Mouse (Mus musculus): ENCODE measurements around the gene Rpl18.

Gene Rpl18

DNA sequence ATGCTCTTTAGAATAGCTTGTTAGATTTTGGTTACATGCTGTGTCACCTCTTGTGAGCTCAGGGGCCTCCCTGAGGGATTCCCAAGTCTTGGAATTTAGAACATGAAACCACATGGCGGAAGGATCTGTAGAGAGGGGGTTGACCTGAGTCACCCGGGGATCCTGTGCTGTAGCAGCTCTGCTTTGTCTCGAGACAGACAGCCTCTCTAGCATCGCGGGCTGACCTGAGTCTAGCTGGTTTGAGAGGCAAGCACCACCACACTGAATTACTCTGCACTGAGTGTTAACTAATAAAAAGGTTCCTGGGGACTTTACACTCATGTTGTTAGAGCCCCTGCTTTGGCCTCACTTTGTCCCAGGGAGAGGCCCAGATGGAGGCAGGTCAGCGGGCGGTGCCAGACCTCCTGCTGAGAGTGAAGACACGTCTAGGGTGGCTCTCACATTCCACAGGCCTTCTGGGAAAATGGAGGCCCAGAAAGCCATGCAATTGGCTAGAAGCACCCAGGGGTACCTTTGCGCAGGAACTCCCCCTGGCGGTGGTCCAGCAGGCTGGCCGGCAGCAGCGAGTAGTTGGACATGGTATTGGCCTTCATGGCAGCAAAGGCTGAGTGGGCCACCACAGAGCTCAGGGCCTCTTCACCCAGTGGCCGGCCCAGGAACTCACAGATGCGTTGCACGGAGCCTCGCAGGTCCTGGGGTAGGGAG lies 15.6 kb downstream of the Rpl18 start:
- peak; percentile 87 for DNase-seq (ENCODE audit: low read depth, low spot score)

DNA sequence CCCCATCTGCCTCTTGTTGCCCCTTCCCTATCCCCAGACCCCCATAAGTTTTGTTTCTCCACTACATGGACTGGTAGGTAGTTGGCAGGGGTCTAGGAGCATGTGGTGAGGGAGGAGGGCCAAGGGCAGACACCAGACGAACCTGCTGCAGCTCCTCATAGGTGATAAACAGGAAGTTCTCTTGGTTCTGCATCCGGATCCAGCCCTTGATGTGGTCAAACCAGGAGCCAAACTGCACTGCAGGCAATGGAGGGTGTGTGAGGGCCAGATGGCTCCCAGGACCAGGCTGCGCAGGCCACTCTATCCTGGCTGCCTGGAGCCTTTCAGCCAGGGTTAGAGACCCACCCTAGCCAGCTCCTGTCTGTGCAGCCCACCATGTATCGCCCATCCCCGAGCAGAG lies 18.2 kb downstream of the Rpl18 start:
- DNase-seq (ENCODE audit: low read depth, low spot score), result no peak

DNA sequence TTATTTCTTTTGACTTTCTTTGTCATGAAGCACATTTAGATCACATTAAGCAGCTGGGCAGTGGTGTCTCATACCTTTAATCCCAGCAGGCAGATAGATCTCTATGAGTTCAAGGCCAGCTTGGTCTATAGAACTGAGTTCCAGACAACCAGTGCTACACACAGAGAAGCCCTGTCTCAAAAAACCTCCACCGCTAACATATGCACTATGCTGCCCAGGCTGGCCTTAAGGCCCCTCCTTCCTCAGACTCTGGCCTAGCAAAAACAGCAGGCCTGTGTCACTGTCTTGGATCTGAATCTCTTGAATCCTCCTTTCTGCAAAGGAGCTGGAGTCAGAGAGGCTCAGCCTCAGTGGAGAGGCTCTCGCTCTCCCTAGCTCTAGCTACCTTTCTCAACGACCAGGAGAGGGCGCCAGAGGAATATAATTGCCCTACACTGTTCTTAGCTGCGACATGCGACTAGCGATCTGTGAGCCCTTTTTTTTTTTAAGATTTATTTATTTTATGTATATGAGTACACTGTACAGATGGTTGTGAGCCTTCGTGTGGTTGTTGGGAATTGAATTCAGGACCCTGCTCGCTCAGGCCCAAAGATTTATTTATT lies 24.0 kb downstream of the Rpl18 start:
- peak; percentile 76 for DNase-seq (ENCODE audit: low read depth, low spot score)

DNA sequence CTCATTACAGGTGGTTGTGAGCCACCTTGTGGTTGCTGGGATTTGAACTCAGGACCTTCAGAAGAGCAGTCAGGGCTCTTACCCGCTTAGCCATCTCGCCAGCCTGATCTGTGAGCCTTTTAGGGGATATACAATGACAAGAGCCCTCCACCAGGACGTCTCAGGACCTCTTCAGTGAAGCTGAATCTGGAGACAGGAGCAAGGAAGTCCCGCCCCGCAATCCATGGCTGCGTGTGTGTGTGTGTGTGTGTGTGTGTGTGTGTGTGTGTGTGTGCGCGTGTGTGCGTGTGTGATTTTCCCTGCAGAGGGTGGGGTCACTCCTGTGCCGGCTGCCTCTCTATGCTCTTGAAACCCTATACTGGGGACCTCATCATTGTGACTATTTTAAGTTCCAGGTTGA lies 24.6 kb downstream of the Rpl18 start:
- DNase-seq (ENCODE audit: low read depth, low spot score), result peak; percentile 52

DNA sequence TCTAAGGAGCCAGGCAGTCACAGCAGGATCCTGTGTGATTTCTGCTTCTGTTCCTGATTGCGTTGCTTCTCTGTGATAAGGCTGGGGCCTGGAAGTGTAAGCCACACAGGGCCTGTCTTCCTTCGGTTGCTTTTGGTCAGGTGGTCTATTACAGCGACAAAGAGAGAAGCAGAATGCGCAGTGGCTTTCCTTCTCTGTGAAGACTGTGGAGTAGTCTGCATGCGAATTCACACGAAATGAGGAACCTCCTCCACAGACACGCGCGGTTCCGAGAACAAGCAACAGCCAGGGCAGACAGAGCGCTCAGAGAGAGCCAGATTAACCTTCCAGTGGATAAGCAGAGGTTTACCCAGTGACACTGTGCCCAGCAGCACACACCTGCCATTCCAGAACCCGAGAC lies 26.1 kb downstream of the Rpl18 start:
- no peak for DNase-seq (ENCODE audit: low read depth, low spot score)

DNA sequence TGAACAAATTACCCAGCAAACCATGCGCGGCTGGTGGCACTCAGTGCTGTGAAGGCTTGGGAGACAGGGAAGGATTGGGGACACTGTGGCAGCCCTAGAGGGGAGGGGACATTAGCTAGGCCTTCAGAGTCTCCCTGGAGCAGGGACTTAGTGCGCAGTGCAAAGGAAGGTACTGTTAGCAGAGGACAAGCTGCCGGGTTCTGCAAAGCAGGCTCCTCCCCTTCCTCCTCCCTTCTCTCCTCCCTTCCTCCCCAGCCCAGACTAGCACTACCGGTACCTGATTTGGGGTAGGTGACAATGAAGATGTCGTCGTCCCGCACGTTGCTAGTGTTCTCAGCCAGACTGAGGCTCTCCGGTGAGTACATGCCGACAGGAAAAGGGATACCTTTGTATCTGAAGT lies 26.5 kb downstream of the Rpl18 start:
- DNase-seq (ENCODE audit: low read depth, low spot score), result no peak

DNA sequence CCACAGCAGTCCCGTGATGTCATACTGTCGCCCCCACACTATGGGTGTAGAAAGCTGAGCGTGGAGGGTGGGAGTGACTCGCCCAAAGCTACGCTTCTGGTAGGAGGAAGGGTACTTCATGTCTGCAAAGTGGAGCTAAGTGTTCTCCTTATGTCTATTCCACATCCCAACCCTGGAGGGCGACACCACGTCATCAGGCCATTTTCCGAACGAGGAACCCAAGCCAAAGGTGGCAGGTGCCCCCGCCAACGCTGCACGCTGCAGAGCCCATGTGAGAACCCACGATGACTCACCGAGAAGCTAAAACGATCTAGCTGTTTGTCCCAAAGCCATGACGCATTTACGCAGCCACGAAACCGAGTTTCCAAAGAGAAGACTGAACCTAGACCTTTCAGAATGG lies 27.1 kb downstream of the Rpl18 start:
- DNase-seq (ENCODE audit: low read depth, low spot score), result peak; percentile 60

DNA sequence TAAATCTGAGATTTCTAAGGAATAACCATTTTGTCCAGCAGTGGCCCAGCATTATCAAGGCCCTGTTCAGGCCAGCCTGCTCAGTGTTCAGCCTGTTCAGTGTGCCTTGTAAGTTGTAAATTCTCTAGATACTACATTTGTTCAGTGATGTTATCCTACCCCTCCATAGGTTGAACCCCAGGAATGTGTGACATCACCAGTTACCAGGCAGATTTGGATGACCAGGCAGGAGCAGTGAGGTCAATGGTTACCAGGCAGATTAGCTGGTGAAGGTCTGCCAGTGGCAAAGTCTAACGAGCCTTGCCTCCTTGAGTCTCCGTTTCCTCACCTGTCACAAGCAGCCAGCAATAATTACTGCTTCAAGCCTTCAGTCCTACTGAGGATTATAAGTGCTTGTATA lies 29.1 kb downstream of the Rpl18 start:
- peak; percentile 70 for DNase-seq (ENCODE audit: low read depth, low spot score)

DNA sequence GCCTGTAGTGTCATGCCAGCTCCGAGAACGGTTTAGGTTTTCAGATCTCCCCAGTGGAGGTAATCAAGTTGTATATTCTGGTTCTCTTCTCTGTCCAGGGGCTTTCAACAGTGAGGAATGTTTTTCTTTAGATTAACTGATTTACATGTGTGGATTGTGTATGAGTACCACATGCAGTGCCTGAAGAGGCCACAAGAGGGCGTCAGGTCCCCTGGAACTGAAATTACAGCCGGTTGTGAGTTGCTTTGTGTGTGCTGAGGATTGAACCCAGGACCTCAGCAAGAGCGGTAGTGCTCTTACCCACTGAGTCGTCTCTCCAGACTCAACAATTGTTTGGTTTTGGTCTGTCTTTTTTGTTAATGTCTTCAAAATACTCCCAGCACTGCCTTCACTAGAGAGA lies 31.3 kb downstream of the Rpl18 start:
- peak; percentile 64 for DNase-seq (ENCODE audit: low read depth, low spot score)

DNA sequence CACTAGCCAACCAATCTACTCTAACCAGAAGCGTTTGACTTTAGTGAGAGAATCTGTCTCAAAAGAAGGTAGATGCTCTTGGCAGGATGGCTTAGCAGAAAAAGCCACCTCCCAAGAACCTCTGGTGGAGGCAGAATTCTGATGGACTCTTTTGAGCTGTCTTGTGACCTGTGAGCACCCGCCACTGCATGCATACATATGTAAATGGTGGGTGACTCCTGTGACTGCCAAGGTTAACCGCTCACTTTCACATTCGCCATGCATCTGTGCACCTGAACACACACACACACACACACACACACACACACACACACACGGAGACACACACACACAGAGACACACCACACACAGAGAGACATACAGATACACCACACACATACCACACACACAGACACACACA lies 32.2 kb downstream of the Rpl18 start:
- DNase-seq (ENCODE audit: low read depth, low spot score), result no peak

DNA sequence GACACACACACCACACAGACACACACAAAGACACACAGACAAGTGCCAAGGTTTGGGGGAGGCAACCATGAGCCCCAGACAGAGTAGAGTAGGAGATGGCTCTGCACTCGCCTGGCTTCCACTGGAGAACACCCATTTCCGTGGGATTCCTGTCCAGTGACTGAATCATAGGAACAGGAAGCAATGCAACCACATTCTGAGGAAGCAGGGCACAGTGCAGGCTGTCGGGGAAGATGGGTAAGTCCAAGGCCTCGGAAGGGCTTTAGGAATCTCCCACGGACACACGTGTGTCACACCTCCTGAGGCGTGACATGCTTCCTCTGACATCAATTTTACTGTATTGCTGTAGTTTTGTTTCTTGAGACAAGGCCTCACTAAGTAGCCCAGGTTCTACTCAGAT lies 32.9 kb downstream of the Rpl18 start:
- DNase-seq (ENCODE audit: low read depth, low spot score), result no peak

DNA sequence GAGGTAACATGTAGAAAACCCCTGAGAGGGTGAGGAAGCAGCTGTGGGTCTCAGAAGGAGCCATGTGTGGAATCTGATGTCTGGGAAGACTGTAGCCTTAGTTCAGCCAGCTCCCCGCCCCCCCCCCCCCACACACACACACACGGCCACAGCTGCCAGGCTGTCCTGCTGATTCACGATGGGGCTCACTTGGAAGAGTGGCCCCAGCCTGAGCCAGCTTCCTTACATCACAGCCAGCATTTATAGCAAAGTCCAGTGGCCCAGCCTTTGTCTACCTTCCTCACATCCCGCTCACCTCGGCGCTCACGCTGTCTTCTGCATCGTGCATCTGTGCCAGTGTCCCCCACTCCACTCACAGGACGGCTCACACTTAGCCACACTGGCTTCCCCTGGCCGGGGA lies 34.1 kb downstream of the Rpl18 start:
- DNase-seq (ENCODE audit: low read depth, low spot score), result no peak

DNA sequence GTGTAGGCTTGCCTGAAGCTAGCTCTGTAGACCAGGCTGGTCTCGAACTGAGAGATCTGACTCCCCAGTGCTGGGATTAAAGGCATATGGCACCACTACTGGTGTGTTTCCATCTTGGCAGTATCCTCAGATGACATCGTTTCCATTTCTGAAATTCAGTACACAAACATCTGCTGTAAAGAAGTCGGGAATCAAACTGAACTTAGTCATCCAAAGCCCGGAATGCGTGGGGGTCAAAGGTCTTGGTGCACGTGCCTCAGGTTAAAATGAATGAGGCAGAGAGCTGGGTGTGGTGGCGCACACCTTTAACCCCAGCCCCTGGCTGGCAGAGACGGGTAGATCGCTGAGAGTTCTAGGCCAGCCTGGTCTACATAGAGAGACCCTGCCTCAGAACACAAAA lies 34.9 kb downstream of the Rpl18 start:
- no peak for DNase-seq (ENCODE audit: low read depth, low spot score)

DNA sequence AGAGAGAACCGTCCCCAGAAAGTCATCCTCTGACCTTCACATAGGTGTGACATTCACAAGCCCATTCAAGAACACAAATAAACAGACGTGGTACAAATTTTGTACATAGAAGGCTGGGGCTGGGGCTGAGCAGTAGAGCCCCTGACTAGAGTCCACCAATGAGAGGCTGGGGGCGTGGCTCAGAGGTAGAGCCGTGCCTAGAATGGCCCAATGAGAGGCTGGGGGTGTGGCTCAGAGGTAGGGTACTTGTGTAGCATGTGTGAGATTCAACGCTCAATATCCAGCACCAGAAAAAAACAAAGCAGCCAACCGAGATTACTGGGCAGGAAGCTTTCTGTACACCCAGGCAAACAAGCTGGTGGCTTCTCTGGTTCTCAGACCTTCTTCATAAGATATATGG lies 40.4 kb downstream of the Rpl18 start:
- DNase-seq (ENCODE audit: low read depth, low spot score), result peak; percentile 87

DNA sequence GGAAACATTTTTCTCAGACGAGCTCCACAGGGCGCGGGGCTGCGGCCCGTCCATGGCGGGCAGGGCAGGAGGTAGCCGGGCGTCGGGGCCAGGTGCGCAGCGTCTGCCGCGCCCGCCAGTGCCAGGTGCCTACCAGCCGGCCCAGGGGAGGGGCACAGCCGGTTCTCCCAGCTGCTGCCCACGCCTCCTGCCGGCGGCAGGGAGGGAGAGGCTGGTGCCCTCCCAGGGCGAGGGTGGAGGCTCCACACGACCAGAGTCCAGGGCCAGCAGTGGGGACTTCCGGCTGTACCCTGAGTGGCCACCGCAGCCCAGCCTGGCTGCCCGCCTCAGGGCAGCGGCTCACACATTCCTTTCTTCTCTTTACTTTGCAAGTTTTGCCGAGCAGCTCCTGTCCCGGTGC lies 44.1 kb downstream of the Rpl18 start:
- DNase-seq (ENCODE audit: low read depth, low spot score), result no peak

DNA sequence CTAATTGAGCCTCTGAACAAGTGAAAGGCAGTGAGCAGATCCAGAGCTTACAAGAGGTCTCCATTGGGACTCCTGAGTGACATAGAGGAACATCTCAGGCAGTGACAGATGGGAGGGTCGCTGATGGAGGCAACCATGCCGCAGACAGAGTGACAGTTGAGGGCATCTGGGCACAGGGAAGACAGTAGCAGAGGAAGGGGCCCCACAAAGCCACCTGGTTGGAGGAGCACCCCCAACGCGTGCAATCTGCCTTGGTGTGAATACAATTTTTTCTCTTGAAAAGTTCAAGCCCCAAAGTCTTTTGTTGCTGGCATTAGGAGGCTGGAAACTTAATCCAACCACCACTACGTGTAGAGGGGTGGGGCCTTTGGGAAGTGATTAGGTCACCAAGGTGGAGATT lies 44.9 kb downstream of the Rpl18 start:
- no peak for DNase-seq (ENCODE audit: low read depth, low spot score)

DNA sequence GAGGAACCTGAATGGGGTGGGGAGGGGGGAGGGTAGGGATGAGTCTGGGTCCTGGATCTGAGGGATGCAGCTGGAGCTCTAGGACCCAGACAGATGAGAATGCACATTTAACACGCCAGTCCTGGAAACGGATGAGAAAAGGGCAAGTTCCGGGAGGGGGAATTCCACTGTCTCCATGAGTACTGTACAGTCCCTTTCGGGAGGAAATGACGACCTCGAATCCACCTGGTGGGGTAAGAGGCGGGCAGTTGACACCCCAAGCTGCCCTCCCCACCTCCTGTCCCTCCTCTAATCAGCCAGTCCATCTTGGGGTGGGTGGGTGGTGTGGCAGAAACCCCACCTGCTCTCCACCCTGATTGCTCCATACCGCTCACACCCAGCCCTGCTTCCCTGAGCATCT lies 50.7 kb downstream of the Rpl18 start:
- no peak for DNase-seq (ENCODE audit: low read depth, low spot score)

DNA sequence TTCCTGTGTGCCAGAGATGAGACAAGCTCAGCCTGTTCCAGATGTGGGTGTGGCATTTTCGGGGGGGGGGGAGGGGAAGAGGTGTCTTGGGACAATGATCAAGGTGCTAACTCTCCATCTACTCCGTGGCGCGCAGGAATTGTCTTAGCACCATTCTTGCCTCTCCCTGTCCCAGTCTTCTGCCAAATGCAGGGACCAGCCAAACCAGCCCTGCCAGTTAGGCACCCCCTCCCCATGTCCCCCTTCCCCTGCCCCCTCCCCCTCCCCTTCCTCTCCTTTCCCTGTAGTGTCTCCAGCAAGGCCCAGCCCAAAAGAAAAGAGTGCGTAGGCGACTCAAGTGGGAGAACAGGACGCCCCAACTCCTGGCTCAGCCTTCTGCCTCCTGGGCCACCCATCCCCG lies 51.5 kb downstream of the Rpl18 start:
- DNase-seq (ENCODE audit: low read depth, low spot score), result no peak

DNA sequence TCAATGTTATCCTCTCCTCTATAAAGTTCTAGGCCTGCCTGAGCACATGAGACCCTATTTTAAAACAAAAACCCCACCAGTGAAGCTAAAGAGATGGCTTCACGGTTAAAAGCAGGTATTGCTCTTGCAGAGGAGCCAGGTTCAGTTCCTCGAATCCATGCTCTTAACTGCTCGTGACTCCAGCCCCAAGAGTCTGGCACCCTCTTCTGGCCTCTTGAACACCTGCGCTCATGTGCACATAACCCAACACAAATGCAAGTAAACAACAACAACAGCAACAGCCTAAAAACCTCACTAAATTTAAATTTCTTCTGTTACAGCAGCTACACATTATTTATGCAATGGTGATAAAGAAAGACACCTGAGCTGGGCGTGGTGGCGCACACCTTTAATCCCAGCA lies 52.2 kb downstream of the Rpl18 start:
- DNase-seq (ENCODE audit: low read depth, low spot score), result peak; percentile 52

Measured in R1 (cell line).